Mouse (Mus musculus) ovary, postnatal 36 days (tissue): ENCODE data around the gene Ace.

Experiments used
- DNase-seq: peaks from one replicate; pipeline ENCODE4 v3.0.0; 2022; ENCODE audit warnings: low spot score, mixed read lengths

Ace gene

DNA sequence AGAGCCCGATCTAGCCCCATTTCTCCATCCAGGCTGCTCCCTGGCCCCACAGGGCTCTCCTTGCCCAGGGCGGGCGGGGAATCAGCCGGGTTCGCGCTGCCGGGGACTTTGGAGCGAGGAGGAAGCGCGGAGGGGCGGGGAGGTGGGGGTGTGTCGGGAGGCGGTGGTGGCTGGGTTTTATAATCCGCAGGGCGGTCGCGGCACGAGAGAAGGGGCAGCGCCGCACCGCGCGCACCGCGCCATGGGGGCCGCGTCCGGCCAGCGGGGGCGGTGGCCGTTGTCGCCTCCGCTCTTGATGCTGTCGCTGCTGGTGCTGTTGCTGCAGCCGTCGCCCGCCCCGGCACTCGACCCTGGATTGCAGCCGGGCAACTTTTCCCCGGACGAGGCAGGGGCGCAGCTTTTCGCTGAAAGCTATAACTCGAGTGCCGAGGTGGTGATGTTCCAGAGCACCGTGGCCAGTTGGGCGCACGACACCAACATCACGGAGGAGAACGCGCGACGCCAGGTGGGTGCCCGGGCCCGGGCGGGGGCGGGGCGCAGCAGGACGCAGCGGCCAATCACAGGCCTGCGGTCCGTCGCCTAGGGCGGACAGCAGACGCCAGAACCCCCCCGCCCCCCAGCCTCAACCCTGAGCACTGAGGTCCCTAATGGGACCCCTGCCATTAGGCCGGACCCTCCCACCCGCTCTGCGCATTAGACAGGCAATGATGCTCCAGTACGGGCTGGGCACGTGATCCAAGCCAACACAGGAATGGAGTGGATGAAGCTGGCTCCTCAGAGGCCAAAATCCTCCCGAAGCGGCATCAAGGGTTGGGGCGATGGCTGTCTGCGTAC is at the start of gene Ace:
Gene Ace, plus strand, starts transcription at position 205 of the 834 bp plus-strand sequence.
- DNase-seq: peak; percentile 38

DNA sequence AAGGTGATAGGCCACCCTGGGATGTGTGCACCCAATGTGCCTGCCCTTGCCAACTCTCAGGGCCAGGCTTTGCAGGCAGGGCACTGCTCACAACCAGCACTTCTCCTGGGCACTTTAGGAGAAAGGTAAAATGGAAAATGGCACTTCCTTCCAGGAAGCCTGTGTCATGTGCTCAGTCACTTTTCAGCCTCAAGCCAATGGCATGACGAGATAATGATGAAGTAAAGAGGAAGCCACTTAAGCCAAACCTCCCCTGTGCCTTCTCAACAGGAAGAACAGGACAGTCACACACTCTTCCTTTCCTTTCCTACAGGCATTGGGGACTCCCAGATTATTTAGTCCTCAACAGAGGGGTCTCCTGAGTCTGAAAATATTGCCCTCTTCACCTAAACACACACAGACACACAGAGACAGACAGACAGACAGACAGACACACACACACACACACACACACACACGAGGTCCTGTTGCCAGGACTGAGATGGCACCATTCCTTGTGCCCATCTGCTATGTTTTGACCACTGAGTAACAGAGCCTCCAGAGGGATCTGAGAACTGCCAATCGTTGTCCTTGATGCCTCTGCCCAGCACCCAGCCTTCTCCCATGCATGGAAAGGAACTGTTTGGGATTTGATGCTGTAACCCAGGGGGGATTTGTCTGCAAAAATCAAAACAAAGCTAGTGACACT is 47.5 kb upstream of the Ace start:
- no peak for DNase-seq

DNA sequence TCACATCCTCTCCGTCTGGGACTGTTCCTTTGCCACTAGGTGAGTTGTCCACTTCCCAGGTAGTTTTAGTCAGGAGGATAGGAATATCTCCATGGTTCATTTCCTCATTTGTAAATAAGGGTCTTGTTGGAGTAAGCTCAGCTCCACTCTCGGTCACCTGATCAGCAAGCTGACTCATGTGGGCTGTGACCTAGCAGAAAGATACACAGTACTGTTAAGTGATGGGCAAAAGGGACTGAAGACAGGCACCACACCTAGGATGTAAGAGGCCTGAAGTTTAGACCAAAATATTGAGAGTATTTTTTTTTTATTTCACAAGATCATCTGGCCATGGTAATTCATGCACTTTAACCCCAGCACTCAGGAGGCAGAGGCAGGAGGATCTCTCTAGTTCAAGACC is 46.9 kb upstream of the Ace start:
- no peak for DNase-seq

DNA sequence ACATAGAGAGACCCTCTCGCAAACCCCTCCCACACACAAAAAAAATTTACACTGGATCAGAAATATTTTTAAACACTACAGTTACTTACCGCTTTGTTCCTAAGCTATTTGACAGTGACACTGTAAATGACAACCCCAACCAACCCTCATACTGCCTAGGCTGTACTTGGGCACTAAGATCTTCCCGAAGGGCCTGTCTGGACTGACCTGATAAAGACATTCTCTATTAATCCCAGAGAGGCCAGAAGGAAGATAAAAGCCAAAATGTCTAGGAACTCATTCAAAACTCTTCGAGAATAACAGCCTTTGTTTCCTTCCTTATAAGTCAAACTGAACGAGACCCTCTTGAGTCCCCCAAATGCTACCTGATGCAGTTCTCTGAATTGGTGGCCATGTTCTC is 46.5 kb upstream of the Ace start:
- no peak for DNase-seq

DNA sequence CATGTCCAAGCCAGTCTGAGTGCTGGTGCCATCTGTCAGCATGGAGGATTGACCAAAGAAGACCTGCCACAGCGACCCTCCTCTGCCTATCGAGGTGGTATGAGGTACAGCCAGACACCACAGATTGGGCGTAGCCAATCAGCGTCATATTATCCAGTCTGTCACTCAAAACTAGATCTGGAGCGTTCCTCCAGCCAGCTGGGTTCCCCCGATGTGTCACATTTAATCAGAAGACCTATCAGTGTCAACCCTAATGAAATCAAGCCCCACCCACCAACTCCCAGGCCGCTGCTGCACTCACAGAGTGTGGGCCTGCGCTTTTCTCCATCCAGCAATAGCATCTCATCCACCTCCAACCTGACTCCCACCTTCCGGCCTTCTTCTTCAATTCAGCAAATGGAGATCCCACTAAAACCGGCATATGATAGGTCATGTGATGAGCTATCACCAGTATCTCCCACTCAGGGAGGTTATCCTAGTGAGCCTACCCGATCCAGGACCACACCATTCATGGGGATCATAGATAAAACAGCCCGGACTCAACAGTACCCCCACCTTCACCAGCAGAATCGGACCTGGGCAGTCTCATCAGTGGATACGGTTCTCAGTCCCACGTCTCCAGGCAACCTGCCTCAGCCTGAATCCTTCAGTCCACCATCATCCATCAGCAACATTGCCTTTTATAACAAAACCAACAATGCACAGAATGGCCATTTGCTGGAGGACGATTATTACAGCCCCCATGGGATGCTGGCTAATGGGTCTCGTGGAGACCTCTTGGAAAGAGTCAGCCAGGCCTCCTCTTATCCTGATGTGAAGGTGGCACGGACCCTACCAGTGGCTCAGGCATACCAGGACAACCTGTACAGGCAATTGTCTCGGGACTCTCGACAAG is 44.7 kb upstream of the Ace start:
- DNase-seq: no peak

DNA sequence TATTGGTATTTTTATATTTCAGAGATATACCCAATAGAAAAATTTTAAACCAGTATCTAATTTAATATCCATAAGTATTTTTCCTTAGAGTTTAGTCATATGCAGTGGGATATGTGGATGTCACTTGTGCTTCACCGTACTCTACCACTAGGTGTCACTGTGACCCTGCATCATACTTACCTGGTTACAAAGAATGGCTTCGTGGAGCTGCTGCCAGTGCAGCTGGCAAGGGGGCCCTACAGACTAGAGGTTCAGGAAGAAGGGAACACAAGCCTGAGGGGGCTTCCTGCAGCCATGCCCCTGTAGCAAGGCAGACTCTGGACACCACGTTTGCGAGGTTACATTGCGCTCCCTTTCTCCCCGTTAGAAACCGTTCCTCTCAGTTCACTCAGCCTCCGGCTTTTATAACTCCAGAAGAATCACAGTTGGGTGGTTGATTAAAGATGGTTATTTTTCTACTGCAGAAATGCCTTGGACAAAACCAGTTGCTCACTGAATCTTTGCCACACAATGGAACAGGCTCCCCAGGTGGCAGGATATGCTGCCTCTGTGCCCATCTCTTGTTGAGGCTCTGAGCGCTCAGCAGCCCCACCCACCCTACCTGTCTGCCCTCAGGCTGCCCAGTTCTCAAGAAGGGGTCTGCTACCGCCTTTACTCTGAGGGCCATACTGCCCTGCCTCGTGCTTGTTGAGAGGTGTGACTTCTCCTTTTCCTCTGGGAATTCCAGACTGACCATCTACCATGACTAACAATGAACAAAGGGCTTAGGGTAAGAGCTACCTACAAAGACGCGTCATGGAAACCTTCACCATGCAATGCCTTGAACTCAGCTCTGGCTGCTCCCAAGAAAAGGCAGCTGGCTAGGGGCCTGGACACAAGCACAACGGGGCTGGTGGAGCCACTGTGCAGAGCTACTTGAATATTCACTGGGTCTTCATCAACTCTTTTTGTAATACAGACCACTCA is 40.4 kb upstream of the Ace start:
- DNase-seq: peak; percentile 41

DNA sequence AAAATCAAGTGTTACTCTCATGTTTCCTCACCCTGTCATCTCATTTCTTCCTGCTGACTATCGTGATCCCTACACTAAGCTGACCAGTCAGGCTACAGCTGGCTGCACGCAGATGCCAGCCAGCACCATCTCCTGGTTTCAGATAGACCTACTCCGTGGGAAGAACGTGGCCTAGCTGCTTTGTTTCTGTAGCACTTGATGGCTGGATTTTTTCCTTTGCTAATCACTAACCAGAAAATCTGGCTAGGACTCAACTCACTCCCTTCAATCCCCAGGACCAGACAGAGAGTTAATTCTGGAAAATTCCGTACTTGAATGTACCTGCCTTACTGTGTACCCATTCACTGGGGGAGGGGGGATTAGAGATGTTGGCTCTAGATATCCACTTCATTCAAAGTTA is 39.6 kb upstream of the Ace start:
- no peak for DNase-seq

DNA sequence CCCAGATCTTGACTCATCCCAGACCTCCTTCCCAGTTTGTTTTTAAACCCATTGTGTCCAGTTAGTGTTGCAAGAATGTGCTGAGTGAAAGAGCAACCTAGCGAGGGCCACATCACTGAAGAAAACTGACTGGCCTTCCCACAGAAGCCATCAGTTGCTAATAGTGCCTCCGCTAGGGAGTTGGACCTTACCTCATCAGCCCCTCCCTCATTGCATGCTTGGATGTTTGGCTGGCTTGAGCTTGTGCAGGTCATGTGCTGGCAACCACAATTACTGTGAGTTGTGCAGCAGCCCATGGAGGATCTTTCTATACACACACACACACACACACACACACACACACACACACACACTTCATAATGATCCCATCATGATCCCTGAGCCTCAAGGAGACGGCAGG is 36.4 kb upstream of the Ace start:
- no peak for DNase-seq

DNA sequence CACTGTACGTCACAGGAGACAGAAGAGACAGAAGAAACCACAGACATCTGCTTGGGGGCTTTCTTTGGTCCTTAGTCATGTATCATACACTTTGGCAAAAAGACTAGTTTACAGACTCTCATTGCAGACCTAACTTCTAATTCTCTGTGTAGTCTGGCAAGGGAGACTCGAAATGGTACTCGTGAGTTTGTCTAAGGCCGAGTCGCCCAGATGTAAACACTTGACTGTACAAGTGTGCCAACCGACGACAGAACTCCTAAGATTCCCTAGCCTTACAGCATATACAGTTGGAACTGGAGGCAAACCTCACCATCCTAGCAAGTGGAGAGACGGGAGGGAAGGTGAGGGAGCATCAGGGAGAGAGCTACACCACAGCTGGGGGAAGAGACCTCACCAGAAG is 34.0 kb upstream of the Ace start:
- no peak for DNase-seq

DNA sequence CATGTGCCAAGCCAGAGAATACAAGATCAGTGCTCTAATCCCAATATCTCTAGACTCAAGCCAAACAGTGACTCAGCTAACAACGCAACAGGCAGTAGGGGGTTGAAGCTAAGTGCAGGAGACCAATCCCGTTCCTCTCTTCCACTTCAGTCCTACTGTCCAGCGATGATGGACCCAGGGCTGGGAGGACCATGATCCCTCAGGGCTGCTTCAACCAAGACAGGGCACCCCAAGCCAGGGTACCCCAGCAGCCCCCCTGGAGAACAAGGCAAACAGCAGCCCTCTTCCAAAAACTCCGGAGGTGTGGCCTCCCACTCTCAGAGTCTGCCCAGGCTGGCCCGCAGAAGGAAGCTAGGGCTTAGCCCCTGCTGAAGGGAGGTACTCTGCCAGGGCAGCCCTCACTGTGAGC is 33.4 kb upstream of the Ace start:
- no peak for DNase-seq

DNA sequence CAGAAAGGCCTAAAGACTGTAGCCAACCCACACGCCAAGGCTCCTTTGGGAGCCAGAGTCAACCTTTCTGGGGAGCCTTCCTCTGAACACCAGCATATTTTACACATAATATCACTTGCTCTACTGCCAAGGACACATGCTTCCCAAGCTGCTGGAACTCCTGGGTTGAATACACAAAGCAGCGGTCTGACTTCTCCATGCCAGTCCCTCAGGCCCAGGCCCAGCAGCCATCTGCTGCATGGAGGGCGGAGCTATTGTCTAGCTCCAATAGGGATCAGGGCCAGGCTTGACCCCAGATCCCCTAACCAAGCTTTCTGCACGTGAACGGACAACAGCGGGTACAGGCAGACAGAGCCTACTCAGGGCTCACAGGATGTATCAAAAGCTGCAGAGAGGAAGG is 32.9 kb upstream of the Ace start:
- DNase-seq: no peak

DNA sequence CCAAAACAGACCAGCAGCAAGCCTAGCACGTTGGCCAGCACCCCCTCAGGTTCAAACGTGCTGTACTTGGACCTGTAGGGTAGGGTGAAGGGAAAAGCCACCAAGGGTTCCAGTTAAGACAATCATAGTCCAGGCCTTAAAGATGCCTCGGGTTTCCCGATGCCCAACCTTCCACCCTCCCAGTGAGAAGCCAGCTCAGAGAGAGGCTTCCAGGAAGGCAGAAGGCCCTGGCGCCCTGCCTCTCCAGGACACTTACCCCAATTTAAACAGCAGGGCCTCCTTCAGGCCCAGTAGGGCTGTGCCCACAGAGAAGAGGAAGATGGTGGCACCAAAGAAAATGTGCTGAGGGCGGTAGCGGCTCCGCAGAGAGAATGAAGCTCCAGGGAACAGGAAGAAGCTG is 32.2 kb upstream of the Ace start:
- no peak for DNase-seq

DNA sequence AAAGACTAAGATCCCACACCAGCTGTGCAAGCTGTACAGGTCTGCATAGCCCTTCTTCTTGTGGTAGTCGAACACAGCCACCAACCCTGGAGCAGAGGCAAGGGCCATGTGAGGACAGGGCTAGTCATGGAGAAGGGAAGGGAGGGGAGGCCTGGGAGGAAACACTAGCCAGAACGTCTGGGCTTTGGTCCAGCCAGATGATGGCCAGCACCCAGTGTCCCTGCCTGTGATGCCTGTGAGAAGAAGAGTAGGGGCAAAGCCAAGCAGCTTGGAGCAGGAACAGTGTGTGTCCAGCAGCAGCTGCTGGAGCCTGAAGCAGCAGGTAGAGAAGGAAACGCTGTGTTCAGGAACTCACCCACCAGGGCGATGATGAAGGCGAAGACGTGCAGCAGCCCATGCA is 31.5 kb upstream of the Ace start:
- peak; percentile 54 for DNase-seq

DNA sequence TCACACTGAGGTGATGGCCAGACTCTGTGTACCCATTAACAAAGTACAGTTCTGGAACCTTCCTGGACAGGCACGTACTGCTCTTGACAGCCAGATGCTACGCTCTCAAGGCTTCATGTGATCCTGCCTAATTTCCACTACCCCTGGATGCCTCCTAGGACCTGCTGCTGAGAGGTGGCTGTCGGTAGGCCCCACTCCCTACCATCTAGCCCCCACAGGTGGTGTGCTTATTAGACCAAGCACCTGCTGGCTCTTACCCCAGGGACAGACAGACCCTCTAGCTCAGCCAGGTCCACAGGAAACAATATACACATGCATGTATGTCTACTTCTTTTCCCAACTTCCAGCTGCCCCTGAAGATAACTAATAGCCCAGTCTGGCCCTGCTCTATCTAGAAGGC is 30.8 kb upstream of the Ace start:
- DNase-seq: no peak

DNA sequence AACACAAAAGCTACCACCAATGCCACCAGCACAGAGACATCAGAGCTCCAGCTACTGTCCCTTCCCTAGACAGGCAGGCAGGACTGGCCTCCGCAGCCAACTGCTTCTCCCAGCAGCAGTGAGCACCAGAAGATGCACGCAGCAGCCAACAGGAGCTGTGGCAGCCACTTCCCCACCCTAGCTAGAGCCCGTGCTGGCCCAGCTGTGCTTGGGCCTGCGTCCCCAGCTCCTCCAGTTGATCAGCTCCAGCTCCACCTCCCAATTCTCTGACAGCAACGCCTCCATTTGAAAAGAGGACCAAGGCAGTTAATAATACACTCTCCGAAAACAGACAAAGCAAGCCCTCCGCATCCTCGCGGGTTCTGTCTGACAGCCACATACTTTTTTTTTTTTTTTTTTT is 29.0 kb upstream of the Ace start:
- no peak for DNase-seq

DNA sequence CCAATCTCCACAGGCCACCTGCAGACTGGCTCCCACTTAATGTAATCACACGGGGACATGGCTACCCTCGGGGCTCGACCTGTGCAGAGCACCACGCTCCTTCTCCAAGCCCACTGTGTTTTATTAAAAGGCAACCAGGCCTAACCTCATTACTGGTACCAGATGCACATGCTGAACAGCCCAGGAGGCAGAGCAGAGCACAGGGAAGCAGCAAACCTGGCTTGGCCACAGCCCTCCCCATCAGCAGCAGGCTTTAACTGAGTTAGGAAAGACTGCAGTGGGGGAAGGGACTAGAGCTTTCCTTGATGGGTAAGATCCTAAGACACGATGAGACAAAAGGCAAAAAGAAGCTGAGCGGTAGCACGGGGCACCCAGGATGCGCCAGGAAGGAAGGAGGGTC is 25.8 kb upstream of the Ace start:
- DNase-seq: no peak

DNA sequence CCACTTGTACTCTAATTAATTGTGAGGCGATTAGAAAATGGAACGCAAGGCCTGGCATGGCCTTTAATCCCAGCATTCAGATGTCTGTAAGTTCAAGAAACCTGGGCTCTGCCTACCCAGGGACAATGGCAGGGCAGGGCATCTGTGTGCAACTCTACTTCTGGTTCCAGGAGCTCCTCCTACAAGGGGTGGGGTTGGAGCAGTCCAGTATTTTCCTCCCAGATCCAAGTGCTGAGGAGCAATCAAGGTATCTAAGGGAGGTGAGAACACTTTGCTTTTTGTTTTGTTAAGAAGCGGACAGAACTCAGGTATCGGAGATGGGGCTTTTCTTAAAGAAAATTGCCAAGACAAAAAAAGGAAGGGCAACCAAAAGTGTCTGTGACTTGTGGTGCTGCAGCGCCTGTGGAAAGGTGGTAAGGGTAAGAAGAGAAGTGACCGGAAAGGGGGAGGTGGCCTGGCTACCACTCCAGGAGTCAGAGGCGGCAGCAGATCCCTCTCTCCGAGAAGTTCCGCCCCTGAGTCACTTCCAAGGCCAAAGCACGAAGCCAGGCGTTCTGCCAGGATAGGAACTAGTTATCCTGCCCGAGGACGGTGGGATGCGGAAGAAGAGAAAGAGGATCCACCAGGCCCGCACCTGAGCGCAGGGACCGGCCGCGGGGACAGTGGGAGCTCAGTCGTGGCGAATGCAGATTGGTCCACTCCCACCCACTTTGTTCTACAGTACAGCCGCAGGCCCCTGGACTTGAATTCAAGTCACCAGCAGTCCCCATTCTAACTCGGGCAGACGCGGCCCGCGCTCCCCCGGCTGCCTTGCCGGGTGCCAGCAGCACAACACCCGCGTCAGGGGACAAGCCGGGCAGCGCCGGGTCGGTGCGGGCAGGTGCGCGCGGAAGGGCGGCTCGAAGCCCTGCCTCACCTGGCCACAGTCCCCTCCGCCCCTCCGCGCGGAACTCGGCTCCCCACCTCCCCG is 24.3 kb upstream of the Ace start:
- peak; percentile 59 for DNase-seq

DNA sequence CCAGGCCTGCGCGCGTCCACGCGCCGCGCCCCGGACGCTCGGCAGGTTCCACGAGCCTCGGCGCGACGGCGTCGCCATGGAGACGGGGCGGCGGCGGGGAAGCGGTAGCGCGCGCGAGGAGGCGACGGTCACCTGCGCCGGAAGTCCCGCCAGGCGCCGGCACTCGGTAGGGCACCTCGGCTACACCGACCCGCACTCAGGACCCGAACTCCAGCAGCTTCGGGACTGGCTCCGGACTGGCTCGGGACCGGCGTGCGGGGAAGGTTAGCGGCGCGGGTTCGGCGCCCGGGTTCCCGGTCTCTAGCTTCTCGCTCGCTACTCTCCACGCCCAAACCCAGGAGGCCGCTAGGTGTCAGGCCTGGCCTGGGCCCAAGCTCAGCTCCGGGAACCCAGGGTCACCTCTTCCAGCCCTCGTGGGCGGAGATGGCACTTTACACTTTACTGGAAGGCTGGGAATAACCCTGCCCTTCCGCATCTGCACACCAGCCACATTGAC is 23.6 kb upstream of the Ace start:
- peak; percentile 74 for DNase-seq

DNA sequence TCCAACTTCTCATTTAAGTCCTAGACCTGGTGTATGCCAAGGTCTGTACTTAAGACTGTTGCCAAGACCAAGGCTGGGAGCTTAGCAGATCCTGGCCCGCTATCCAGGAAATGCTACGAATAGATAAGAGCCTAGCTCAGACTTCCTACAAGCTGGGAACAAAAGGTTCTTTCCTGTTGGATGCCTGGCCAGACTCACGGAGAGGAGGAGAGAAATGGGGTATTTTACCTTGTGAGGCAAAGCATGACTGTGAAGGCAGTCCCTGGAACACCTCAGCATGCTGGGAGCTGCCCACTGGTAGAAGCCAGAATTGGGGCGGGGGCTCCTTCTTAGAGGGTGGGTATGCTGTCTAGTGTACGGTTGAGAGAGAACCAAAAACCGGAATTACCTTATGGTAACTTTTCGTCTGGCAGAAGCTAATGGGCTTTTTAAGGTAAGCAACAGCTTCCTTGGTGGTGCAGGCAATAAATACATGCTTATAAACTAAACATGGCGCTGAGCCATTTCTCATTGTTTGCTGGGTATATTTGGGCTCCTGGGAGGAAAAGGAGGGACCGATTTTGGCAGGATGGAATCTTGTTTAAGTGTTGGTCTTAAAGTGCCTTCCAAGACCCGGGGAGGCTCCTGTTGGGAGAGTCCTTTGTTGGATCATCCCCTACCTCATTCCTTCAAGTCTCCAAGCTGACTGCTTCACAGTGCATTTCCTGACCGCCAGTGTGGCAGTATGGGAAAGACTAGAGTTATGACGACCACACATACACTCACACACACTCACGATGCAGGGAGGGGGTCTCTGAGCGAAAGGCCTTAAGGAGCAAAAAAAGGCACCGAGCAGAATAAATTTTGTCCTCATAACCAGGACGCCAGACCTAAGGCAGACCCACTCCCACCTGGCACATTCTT is 22.7 kb upstream of the Ace start:
- no peak for DNase-seq
